Mouse (Mus musculus) liver, adult (tissue): ENCODE data around the gene Gusb.
A peak's percentile ranks its signal among the peaks of the same experiment; 100 is the strongest.

Experiments used
- GATA4 ChIP-seq: IDR thresholded peaks from 2 replicates; pipeline ENCODE4 v1.6.1; 2014; ENCODE audit warnings: mild to moderate bottlenecking, low read length; ENCODE audit not compliant: insufficient replicate concordance

Gene Gusb

DNA sequence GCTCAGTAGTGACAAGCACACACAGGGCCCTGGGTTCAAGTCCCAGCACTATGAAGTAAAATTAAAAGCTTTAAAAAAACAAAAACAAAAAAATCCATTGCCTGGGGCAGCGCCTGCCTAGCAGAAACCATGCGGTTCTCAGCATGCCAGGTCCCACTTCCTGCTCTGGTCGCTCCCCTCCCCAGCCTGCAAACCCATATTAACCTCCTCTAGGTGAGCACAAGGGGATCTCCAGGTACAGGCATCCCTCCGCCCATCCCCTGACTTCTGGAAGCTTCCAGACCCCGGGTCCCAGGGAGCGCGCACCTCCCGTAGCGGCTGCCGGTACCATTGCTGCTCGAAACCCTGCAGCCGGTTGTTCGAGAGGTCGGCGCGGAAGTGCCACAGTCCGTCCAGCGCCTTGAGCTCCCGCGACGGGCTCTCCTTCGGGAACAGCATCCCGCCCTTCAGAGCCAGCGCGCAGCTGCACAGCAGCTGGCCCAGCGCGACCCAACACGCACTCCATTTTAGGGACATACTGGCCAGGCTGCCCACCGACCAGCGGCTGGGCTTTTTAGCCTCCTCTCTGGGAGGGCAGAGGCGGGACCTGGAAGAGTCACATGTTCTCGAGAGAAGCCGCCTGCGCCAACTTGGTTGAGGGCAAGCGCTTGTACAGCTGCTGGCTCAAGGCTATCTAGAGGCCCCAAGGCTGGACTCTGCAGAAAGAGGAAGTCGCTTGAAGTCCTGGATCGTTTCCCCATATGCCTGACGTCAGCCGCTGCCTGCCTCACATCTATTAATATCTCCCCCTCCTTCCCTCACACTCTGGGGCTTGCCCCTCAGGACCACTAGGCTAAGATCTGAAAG is at the start of gene Gusb:
Gusb (minus strand) TSS at position 749 of the 846 bp plus-strand sequence.
- TF ChIP-seq GATA4, result no peak

DNA sequence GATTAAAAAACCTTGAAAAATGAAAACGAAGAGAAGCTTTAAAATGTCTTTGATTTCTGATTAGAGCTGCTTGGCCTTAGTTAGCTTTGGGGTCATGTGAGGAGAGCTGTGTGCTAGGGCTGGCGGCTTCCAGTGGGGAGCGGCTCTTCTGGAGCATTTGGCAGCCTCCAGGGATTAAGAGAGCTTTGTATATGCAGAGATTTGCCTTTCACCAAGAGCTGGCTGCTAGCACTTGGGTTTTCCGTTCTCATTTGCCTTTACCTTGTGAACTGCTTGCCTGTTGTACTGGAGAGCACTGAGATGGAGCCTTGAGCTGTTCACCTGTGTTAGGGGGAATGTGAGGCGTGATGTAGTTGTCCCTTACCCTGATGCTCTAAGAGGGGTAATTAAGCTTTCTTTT is 49.7 kb upstream of the Gusb start:
- no peak for TF ChIP-seq GATA4

DNA sequence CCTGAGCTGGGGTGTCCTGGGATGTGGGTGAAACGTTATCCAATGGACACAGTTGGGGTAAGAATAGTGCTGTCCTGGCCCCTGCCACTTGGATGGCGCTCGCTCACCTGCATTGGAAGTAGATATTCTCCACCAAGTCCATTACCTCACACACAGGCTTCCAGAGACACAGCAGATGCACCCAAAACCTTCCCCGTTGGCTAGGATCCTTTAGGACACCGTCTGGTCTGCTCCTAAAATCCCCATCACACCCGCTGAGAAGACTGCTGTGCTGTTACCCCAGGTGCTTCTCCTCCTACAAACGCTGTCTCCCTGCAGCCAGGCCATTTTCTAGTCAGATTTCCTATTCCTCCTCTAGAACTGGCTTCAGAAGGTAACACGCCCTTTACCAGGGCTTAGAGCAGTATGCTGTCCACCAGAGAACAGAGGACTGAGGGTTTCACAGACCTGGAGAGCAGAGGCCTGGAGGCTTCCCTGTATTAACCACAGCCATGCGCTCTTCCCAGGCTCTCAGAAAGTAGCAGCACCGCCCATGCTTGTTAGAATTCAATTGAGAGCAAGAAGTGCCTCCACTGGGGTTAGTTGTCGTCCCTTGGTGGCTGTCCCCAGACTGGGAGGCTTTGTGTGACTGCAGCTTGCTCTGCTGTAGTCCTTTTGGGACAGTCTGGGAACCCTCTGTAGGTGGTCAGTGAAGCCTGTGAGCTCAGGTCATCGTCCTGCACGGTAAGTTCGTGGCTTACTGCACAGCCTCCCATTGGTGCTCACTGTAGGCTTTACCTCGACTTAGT is 48.4 kb upstream of the Gusb start:
- no peak for TF ChIP-seq GATA4

DNA sequence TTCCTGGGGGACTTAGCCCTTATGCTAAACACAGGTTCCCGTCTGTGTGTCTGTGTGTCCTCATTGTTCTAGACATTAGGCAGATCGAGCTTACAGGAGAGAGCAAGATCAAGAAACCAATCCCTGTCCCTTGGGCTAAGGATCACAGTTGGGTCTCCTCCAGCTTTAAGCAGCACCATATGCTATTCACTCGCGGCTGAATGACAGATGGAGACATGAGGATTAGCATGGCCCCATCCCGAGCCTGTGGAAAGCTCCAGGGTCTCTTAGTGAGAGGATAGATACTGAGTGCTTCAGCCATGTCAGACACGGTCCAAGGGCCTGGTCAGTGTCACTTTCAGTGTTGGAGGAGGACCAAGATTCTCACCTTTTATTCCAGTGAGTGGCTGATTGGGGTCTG is 47.6 kb upstream of the Gusb start:
- TF ChIP-seq GATA4, result no peak

DNA sequence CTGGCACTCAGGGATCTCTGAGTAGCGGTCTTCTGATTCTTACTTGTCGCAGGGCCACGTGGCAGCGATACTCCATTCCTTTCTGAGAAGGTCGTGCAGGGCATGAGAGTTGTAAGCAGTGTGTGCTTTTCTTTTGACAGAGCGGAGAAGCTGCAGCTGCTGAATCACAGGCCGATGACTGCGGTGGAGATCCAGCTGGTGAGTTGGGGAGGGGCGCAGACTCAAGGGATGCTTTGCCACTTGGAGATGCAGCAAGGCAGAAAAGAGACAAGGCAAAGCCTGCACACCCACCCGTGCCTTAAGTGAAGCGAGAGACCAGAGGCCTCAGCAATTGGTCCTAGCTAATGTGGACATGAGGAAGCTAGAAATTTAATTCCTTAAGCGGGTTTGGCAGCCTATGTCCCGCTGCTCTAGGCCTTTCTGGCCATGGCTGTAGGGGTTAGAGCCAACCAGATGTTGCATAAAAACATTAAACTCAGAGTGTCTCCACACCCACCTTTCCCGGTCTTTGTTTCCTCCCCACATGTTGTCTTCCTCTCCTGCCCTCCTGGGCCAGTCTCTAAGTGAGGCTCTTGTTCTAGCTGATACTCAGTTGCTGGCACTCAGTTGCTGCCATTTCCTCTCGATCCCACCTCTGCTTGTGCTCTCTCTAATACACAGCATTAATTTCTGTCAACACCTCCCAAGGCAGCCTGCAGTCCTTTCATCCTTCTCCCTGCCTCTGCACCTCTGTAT is 46.1 kb upstream of the Gusb start:
- no peak for TF ChIP-seq GATA4

DNA sequence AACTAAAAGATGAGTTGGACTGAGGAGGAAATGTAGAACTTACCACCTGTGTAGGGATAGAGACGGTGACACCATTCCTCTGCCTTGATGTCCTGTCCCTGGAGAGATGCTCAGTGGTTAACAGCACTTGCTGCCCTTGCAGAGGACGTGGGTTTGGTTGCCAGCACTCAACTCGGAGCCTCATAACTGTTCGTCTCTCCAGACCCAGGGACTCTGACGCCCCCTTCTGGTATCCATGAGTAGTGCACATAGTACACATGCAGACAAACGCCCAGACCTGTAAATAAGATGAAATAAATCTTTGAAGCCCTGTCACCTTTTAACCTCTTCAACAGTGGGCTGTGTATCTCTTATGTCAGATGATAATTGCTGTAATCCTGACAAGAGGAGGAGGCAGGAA is 44.2 kb upstream of the Gusb start:
- TF ChIP-seq GATA4, result no peak

DNA sequence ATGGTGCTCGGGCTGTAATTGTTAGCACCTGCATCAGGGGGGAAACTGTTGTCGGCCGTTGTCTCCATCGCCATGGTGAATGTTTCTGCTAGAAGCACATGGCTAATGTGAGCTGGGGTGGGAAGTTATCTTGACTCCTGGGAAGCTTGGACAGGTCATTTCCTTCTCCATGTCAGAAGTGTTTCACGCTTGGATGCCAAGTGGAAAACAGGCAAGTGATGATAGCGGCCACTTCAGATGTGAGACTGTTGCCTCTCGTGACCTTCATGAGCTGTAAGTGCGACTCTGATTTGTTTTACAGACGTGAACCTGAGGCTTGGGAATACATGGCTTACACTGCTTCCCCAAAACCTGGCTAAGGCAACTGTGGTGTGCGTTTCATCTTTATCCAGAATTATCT is 43.7 kb upstream of the Gusb start:
- TF ChIP-seq GATA4, result no peak

DNA sequence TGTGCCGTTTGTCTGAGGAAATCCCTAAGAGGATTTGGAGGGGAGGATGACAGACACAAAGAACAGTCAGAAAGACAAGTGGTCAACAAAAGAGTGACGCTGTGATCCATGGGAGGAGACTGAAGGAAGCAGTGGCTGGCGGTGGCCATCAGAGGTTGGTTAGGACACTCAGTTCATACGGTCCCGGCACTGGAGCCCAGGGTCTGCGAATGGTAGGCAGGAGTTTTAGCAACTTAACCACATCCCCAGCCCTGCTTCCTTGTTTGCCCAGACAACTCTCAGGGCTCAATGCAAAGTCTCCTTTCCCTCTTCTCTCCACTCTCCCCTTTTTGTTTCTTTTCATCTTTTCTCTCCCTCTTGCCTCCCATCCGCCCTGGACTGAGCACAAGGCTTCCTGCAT is 43.3 kb upstream of the Gusb start:
- TF ChIP-seq GATA4, result no peak

DNA sequence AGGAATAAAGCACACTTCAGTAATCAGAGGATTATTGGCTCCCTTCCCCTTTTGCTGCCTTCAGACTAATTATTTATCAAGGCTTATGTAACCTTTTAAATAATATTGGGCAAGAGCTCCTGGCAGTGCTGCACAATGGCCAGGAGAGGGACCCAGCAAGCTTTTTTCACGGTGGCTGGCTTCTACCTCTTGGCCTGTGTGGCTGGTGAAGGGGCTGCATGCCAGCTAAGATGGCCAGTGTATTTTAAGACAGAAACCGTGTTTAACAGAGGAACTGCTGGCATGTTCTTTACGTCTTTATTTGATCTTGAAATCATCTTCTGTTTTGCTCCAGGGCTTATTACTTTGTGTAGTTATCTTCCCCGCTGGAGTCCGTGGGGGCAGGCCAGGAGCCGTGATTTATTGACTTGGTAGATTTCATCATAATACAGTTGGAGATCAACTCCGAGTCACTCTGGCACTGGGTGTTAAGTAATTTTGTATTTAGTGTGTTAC is 41.4 kb upstream of the Gusb start:
- peak; percentile 47; the same call in 1 of the 2 replicates for TF ChIP-seq GATA4

DNA sequence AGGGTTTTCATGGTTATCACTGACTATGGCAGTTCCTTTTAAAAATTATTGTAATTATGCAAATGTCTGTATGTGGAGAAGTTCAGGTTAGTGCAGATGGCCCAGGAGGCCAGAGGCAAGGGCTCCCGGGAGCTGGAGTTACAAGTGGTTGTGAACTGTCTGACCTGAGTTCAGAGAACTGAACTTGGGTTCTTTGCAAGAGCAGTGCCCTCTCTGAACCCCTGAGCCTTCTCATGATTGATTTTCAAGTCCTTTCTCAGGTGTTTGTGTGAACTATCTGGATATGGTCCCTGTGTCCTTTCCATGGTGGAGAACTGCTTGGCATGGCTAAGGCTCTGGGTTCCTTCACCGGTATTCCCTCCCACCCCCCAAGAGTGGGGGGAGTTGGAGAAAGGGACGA is 40.9 kb upstream of the Gusb start:
- TF ChIP-seq GATA4, result no peak

DNA sequence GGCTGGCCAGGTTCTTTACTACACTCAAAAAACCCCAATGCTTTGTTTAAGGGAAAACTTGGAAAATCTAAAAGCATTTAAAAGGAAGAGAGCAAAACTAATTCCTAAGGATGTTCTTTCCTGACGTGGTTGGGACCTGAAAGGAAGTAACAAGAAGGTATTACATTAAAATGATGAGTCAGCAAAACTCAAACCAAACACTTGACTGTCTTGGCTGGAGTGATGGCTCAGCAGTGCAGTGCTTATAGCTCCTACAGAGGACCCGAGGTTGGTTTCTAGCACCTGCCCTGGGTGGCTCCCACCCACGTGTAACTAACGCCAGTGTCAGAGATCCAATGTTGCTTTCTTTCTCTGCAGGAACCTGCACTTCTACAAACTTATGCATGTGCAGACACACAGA is 38.4 kb upstream of the Gusb start:
- no peak for TF ChIP-seq GATA4

DNA sequence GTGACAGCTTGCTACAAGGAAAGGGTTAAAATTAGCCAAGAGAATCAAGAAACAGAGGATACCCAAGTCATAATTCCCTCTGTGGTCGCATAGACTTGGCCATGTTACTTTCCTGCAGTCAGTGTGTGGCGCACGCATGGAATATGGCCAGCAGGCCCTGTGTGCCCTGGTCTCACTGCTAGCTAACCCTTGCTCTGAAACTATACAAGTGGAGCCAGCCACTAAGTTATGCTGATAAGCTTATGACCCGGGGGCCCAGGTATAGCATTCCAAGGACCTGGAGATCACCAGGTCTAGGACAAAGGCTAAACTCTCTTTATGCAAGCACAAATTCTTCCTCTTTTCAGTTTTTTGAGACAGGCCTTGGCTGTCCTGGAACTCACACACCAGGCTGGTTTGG is 37.9 kb upstream of the Gusb start:
- no peak for TF ChIP-seq GATA4

DNA sequence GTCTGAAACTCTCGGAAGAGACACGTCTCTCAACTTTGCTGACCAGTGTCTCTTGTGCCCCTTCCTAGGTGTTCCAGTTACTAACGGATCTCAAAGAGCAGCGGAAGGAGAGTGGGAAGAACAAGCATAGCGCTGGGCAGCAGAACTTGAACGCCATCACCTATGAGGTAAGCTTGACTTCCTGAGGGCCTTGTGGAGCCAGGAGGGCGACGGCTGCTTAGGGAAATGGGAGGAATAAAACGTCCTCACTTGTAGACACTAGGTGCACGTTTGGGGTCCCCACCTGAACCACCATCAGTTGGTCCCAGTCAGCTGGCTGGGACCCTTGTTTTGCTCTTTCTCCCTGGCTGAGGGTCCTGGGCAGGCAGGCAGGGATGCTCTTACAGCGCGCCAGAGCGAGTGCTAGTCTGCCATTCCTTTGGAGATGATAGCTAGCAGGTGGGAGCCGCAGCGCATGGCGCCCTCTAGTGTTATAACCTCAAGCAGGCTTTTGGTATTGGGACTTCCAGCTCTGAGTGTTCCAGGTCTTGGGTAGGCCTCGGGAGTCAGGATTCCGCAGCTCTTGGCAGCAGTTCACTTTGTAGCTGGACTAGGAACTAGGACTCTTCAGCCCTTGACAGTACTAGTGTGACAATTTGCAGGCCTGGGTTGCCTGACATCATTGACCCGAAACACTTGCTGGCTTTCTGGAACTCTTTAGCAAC is 35.1 kb upstream of the Gusb start:
- TF ChIP-seq GATA4, result no peak

DNA sequence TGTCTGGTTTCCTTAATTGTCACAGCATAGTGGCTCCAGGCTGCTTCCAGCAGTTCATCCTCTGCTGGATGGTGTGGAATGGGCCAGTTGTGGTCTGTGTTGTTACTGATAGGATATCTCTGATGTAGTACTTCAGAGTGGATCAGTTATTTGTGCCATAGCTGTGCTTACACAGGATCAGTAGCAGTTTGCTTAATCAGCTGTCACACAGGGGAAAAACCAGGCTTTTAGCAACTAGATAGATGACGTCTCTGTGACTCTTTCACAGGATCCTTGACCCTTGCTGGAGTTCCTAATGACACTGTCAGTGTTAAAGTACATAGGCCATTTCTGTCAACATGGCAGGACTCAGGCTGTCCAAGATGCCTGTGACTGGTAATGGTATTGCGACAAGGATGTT is 31.0 kb upstream of the Gusb start:
- TF ChIP-seq GATA4, result peak; percentile 27; the same call in 1 of the 2 replicates

DNA sequence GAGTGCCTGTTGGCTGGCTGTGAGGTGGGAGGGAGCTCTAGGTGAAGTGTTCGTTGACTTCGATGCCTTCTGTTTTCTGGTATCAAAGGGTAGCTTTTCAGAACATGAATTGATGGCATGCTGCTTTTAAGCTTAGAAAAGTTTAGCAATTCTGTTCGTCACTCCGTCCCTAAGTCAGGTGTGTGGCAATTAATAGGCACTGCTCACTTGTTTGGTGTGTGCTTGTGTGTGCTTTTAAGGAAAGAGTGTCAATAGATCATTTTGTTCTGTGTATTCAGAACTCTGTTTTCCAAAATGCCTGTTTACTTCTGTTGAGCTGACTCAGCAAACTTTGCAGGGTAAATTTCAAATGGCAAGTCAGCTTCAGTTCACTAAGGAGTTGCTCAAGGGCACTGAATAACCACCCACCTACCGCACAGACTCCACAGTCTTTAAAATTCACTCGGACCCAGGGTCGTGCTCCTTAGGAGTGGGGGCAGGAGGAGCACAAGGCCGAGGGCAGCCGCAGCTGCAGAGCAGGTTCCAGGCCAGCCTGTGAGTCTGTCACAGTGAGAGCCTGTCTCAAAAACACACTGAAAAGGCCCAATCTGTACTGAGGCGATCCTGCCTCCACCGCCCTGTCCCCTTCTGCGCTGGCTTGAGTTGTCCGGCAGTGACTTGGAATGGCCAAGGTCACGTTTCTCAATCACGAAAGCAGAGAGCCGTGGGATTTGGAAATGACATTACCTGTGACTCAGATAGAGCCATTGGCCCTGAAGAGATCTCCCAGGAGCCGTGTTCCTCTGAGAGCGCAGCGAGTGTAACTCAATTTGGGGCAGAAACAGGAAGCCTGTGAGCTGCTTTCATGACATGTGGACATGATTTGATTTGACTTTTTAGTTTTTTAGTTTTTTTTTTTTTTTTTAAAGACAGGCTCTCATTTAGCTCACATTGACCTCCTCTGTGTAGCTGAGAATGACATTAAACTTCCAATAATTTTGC is 28.9 kb upstream of the Gusb start:
- TF ChIP-seq GATA4, result no peak
